Mouse (Mus musculus) ES-E14 (cell line): ENCODE data around the gene Rsf1. TPM values are rescaled to one million over a fixed set of nuclear protein-coding genes. Genes with fewer than 3 reads are reported as not detected.
A peak's percentile ranks its signal among the peaks of the same experiment; 100 is the strongest.

ENCODE experiments used
- DNase-seq: peaks from one replicate; pipeline ENCODE4 v3.0.0-alpha.2; 2013; ENCODE audit warnings: low read depth, low spot score
- H3K27ac ChIP-seq: 2 replicates; pipeline ENCODE4 v1.5.1; 2012; ENCODE audit warnings: low read depth, mild to moderate bottlenecking, low read length, moderate library complexity, mixed read lengths; ENCODE audit not compliant: poor library complexity, insufficient read depth, severe bottlenecking
- H3K36me3 ChIP-seq: 2 replicates; pipeline ENCODE4 v1.6.1; 2012; ENCODE audit warnings: mild to moderate bottlenecking, low read length, moderate library complexity, mixed read lengths; ENCODE audit not compliant: control insufficient read depth, poor library complexity, insufficient read depth, severe bottlenecking
- H3K4me1 ChIP-seq, 2 experiments: fragments of 150-350 bp in 1 of 2; sonication (generic) in 1 of 2; 2 replicates each; pipeline ENCODE4 v1.6.1; 2012; ENCODE audit warnings: low read length in 2 of 2, mild to moderate bottlenecking in 1 of 2, mixed read lengths in 1 of 2; ENCODE audit not compliant: control insufficient read depth in 2 of 2, insufficient read depth in 2 of 2, poor library complexity in 1 of 2
- H3K4me3 ChIP-seq, 2 experiments: fragments of 150-350 bp in 1 of 2; sonication (generic) in 1 of 2; 2 replicates each; pipeline ENCODE4 v1.5.1; 2012; ENCODE audit warnings: low read length in 2 of 2, low read depth in 1 of 2, mild to moderate bottlenecking in 1 of 2, mixed read lengths in 1 of 2; ENCODE audit not compliant: insufficient read depth in 1 of 2, poor library complexity in 1 of 2, severe bottlenecking in 1 of 2
- H3K9ac ChIP-seq: 2 replicates; pipeline ENCODE4 v1.6.1; 2012; ENCODE audit warnings: low read depth, mild to moderate bottlenecking, low read length, mixed read lengths; ENCODE audit not compliant: poor library complexity, insufficient read depth, severe bottlenecking
- H3K9me3 ChIP-seq: fragments of 150-350 bp; sonication (generic); 2 replicates; pipeline ENCODE4 v1.6.1; 2012; ENCODE audit warnings: low read depth, mild to moderate bottlenecking, low read length; ENCODE audit not compliant: control insufficient read depth, insufficient read depth
- CHD2 ChIP-seq: IDR thresholded peaks from 2 replicates; pipeline ENCODE4 v1.6.1; 2014; ENCODE audit warnings: mild to moderate bottlenecking, low read depth, low read length, inconsistent platforms
- HCFC1 ChIP-seq: IDR thresholded peaks from 2 replicates; pipeline ENCODE4 v1.6.1; 2012; ENCODE audit warnings: low read length, inconsistent platforms, borderline replicate concordance; ENCODE audit not compliant: insufficient read depth
- MAFK ChIP-seq: IDR thresholded peaks from 2 replicates; pipeline ENCODE4 v1.6.1; 2014; ENCODE audit warnings: mild to moderate bottlenecking, low read depth, low read length, inconsistent platforms; ENCODE audit not compliant: insufficient read depth
- ZC3H11A ChIP-seq: IDR thresholded peaks from 2 replicates; pipeline ENCODE4 v1.6.1; 2012; ENCODE audit warnings: low read depth, mild to moderate bottlenecking, inconsistent platforms, low read length, borderline replicate concordance
- ZNF384 ChIP-seq: IDR thresholded peaks from 2 replicates; pipeline ENCODE4 v1.6.1; 2012; ENCODE audit warnings: low read depth, low read length, inconsistent platforms
- in situ Hi-C, 2 experiments: fragments of 600-800 bp; cut with MboI; formaldehyde crosslinking; loops; one replicate each; pipeline ENCODE4 v1.15.1; 2025; ENCODE audit warnings: low sequenced_read_pairs in 2 of 2, inconsistent platforms in 1 of 2; ENCODE audit not compliant: unreplicated experiment in 2 of 2
- total RNA-seq: library from RNA; depleted of rRNA; stranded (reverse); fragments of 300-350 nt; gene quantifications from 2 replicates; pipeline ENCODE4 v1.2.3, GENCODE M21; 2012

Rsf1 gene
- total RNA-seq, 1 experiment = 27.0 TPM

- H3K27ac ChIP-seq = no peak overlapping the region
- peaks cover 0 to 4% of the 10 kb centered on the region in 2 experiments; a peak in 2 of 4 replicates for H3K4me1 ChIP-seq
- H3K9me3 ChIP-seq = no peaks in the 10 kb centered on the region
- TF ChIP-seq ZNF384 (no peak), ZC3H11A (no peak), MAFK (no peak), HCFC1 (no peak), CHD2 (no peak)
- in situ Hi-C loops = no loop called here
- H3K36me3 ChIP-seq = no peaks in the 10 kb centered on the region
- H3K4me3 ChIP-seq = no peak overlapping the region
- no peak overlapping the region for H3K9ac ChIP-seq
- no peak for DNase-seq
Measured at GRCm38 (mm10) chr7:97733606-97734005, 153.9 kb downstream of the Rsf1 start.

- no peaks in the 10 kb centered on the region for H3K36me3 ChIP-seq
- H3K27ac ChIP-seq = no peak overlapping the region
- no peak for DNase-seq
- TF ChIP-seq HCFC1 = no peak
- TF ChIP-seq ZC3H11A = no peak
- TF ChIP-seq MAFK = no peak
- no peak for TF ChIP-seq ZNF384
- no peak for TF ChIP-seq CHD2
- in situ Hi-C loops = no loop called here
- no peak overlapping the region for H3K9ac ChIP-seq
- no peaks in the 10 kb centered on the region for H3K9me3 ChIP-seq
- H3K4me1 ChIP-seq = peaks cover 0 to 4% of the 10 kb centered on the region in 2 experiments; a peak in 1 of 4 replicates
- H3K4me3 ChIP-seq = no peak overlapping the region
Measured at GRCm38 (mm10) chr7:97735021-97735420, 155.3 kb downstream of the Rsf1 start.

GRCm38 (mm10) chr7:97735886-97736420 is 156.3 kb downstream of the Rsf1 start:
- no peaks in the 10 kb centered on the region for H3K36me3 ChIP-seq
- no peak overlapping the region for H3K27ac ChIP-seq
- peaks cover 1 to 4% of the 10 kb centered on the region in 2 experiments; a peak in 2 of 4 replicates for H3K4me1 ChIP-seq
- no peak overlapping the region for H3K4me3 ChIP-seq
- no peak for TF ChIP-seq HCFC1
- TF ChIP-seq CHD2 = no peak
- TF ChIP-seq ZNF384 = no peak
- no peak for TF ChIP-seq ZC3H11A
- no peak for TF ChIP-seq MAFK
- in situ Hi-C loops = no loop called here
- no peaks in the 10 kb centered on the region for H3K9me3 ChIP-seq
- DNase-seq = no peak
- H3K9ac ChIP-seq = no peak overlapping the region

- H3K9ac ChIP-seq = peak overlapping the region; percentile 62
- H3K27ac ChIP-seq = no peak overlapping the region
Measured at GRCm38 (mm10) chr7:97737256-97737637, 157.6 kb downstream of the Rsf1 start.

More at GRCm38 (mm10) chr7:97737256-97737637, 157.6 kb downstream of the Rsf1 start:
- DNase-seq = no peak
- Histone ChIP-seq H3K4me1 (peaks cover 4 to 12% of the 10 kb centered on the region in 2 experiments; a peak in 3 of 4 replicates), H3K36me3 (no peaks in the 10 kb centered on the region), H3K4me3 (peak overlapping the region; percentile 81 to 88), H3K9me3 (no peaks in the 10 kb centered on the region)
- in situ Hi-C loops = no loop called here
- TF ChIP-seq HCFC1 (no peak), ZNF384 (no peak), MAFK (no peak), CHD2 (no peak), ZC3H11A (no peak)
